Mouse (Mus musculus): ENCODE data around the gene Plrg1. TPM values are rescaled to one million over a fixed set of nuclear protein-coding genes. Genes with fewer than 3 reads are reported as not detected.

The Plrg1 gene
- polyA plus RNA-seq, 1 experiment from 2014 or later, result 60.3 TPM

DNA sequence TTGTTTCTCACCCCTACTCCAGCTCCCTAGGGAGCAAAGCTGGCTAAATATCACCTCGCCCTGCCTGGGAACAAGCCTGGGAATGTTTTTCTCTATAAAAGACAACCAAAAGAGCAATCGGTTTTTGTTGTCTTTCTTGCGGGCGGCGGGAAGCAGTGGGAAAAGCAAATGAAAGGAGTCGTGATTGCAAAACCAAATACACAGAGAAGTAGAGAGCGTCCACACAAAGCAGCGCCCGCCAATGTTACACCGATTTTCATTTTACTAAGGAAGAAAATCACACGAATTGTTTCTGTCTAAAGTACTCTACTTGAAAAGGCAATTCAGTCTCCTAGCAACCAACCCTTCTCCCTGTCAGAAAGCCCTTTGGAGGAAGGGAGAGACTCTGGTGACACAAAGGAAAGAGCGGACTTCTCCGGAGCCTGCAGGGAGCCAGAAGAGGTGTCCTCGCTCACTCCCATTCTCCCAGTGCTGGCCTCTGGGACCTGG, 43.3 kb downstream of the Plrg1 start:
- H3K36me3 ChIP-seq, result no peaks in the 10 kb centered on the region
- 0 out of 2 replicates have a peak, but pooled peaks cover 2% of the 10 kb centered on the region for H3K27me3 ChIP-seq
- H3K9ac ChIP-seq, result no peak overlapping the region
- H3K9me3 ChIP-seq (replicated peaks), result no peaks in the 10 kb centered on the region
- peak overlapping the region; percentile 30 for H3K4me2 ChIP-seq
- no peaks in the 10 kb centered on the region for H3K4me1 ChIP-seq (replicated peaks)
- 33% methylated on average over 14 of the region's 14 CpGs for WGBS (ENCODE audit: insufficient replicate concordance)
- no peak overlapping the region for H3K4me3 ChIP-seq (replicated peaks)
- ATAC-seq (ENCODE audit: low read depth) (no peak), DNase-seq (no peak)
- no peak overlapping the region for H3K27ac ChIP-seq

DNA sequence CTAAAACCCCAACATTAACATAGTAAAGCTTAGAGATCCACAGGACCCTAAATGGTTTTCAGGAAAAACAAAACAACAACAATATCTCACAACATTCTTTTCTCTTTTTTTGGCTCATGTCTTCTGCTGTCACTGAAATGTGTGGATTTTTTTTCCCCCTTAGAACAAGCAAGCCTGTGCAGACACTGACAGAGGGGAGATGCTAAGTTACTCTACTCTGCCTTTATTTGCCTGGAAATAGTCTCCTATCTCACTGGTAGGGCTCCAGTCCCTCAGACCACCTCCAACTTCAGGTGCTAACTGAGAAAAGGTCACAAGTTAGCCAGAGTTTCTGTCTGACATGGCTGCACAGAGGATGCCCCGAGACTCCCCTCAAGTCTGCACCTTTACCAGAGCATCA, 43.8 kb downstream of the Plrg1 start:
- H3K4me1 ChIP-seq (replicated peaks), result no peaks in the 10 kb centered on the region
- H3K36me3 ChIP-seq, result no peaks in the 10 kb centered on the region
- no peak overlapping the region for H3K4me3 ChIP-seq (replicated peaks)
- WGBS (ENCODE audit: insufficient replicate concordance), result 62% methylated on average over 1 of the region's 1 CpGs
- H3K27me3 ChIP-seq, result 0 out of 2 replicates have a peak, but pooled peaks cover 2% of the 10 kb centered on the region
- H3K9ac ChIP-seq, result no peak overlapping the region
- DNase-seq (no peak), ATAC-seq (ENCODE audit: low read depth) (no peak)
- no peaks in the 10 kb centered on the region for H3K9me3 ChIP-seq (replicated peaks)
- no peak overlapping the region for H3K27ac ChIP-seq
- no peak overlapping the region for H3K4me2 ChIP-seq

DNA sequence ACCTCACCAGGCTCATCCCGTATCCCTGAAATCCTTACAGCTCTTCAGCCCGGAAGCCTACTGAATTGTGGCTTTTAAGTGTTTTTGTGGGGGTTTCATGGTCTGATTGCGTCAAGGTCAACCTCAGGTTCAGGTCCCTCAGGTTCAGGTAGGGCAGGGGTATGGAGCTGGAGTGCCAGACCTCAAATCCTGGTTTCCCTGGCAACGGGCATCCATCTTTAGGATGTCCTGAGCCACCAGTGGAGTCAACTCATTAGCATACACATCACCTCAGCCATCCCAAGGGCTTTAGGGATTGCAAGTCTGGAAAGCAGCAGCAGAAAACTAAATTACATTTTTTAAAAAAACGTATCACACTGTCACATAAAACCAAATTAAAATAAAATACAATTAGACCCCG, 44.3 kb downstream of the Plrg1 start:
- 0 out of 2 replicates have a peak, but pooled peaks cover 2% of the 10 kb centered on the region for H3K27me3 ChIP-seq
- no peaks in the 10 kb centered on the region for H3K36me3 ChIP-seq
- no peaks in the 10 kb centered on the region for H3K4me1 ChIP-seq (replicated peaks)
- WGBS (ENCODE audit: insufficient replicate concordance), result 59% methylated on average over 6 of the region's 6 CpGs
- no peak overlapping the region for H3K9ac ChIP-seq
- no peak overlapping the region for H3K4me2 ChIP-seq
- ATAC-seq (ENCODE audit: low read depth) (no peak), DNase-seq (no peak)
- H3K4me3 ChIP-seq (replicated peaks), result no peak overlapping the region
- no peaks in the 10 kb centered on the region; the same call in 1 of the 2 replicates for H3K9me3 ChIP-seq (replicated peaks)
- H3K27ac ChIP-seq, result no peak overlapping the region

DNA sequence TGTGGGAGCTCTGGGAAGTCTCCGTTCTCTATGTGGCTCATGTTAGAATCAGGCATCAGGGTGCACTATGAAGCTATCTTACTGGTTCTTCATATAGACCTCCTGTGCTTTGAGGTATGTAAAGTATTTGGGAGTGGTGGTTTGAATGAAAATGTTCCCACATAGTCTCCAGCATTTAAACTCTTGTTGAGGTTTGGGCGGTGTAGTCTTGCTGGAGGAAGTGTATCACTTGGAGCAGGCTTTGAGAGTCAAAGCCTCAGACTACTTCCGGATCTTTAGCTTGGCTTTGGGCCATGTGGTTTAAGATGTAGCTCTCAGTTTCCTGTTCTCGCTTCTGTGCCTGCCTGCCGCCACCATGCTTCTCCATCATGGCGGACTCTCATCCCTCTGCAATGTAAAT, 47.0 kb downstream of the Plrg1 start:
- Histone ChIP-seq H3K36me3 (no peaks in the 10 kb centered on the region), H3K27ac (no peak overlapping the region), H3K4me3 (replicated peaks) (no peak overlapping the region), H3K4me2 (no peak overlapping the region), H3K9ac (no peak overlapping the region), H3K9me3 (replicated peaks) (no peaks in the 10 kb centered on the region; the same call in 1 of the 2 replicates), H3K4me1 (replicated peaks) (no peaks in the 10 kb centered on the region), H3K27me3 (0 out of 2 replicates have a peak, but pooled peaks cover 2% of the 10 kb centered on the region)
- ATAC-seq (ENCODE audit: low read depth) (no peak), DNase-seq (no peak)
- WGBS (ENCODE audit: insufficient replicate concordance), result 71% methylated on average over 6 of the region's 6 CpGs

DNA sequence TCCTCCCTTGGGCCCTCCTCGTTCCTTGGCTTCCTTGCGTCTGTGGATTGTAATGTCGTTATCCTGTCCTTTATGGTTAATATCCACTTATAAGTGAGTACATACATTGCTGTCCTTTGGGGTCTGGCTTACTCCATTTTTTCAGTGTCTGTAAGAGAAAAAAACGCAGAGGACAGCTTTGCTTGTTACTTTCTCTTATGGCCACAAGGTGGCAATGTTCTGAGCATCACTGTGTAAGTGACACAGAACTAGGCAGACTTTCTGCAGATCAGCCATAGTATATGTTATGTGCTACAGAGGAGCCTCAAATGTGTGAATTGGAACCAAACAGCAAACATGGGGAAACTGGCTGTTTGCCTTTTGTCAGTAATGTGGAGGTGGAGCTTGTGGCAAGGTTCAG, 54.8 kb downstream of the Plrg1 start:
- H3K27me3 ChIP-seq, result no peaks in the 10 kb centered on the region
- no peak overlapping the region for H3K27ac ChIP-seq
- H3K36me3 ChIP-seq, result no peaks in the 10 kb centered on the region
- no peak overlapping the region for H3K9ac ChIP-seq
- H3K4me1 ChIP-seq (replicated peaks), result no peaks in the 10 kb centered on the region
- no peak overlapping the region for H3K4me2 ChIP-seq
- DNase-seq (no peak), ATAC-seq (ENCODE audit: low read depth) (no peak)
- no peak overlapping the region for H3K4me3 ChIP-seq (replicated peaks)
- 34% methylated on average over 4 of the region's 4 CpGs for WGBS (ENCODE audit: insufficient replicate concordance)
- H3K9me3 ChIP-seq (replicated peaks), result no peaks in the 10 kb centered on the region

DNA sequence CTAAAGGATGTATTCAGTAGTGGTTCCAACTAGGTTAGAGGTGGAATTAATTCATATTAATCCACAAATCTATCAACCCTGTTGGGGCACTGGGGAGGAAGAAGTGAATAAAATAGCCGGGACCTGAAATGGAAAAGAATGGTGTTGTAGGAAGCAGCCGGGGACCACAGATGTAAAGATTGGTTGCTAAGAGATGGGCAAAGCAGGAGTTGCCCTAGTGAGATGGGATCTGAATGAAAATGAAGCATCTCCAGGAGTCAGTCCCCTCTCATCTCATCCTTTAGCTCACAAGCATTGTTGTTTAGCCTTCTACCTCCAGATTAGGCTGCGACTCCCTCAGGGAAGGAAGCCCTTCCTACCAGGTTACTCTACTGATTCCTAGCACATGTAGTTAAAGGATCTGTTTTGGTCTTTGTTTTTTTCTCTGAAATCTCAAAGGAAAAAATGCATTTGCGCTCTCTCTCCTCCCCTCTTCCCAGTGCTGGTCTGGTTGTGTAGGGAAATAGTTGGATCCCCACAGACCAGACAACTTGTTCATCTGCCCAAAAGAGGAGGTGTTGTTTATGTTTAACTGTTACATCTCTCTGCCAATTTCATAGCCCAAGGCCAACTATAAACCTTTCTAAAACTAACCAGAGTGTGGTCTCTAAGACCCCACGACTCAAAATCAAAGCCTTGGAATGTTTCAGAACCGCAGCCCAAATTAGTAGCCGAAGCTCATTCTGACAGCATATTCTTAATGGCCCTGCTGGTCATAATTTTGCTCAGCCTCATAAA, 56.4 kb downstream of the Plrg1 start:
- Histone ChIP-seq H3K4me3 (replicated peaks) (no peak overlapping the region), H3K27ac (no peak overlapping the region), H3K36me3 (no peaks in the 10 kb centered on the region), H3K4me1 (replicated peaks) (no peaks in the 10 kb centered on the region), H3K27me3 (no peaks in the 10 kb centered on the region), H3K9me3 (replicated peaks) (no peaks in the 10 kb centered on the region), H3K9ac (no peak overlapping the region), H3K4me2 (no peak overlapping the region)
- no peak for DNase-seq
- no peak for ATAC-seq (ENCODE audit: low read depth)
- 59% methylated on average over 7 of the region's 7 CpGs for WGBS (ENCODE audit: insufficient replicate concordance)

DNA sequence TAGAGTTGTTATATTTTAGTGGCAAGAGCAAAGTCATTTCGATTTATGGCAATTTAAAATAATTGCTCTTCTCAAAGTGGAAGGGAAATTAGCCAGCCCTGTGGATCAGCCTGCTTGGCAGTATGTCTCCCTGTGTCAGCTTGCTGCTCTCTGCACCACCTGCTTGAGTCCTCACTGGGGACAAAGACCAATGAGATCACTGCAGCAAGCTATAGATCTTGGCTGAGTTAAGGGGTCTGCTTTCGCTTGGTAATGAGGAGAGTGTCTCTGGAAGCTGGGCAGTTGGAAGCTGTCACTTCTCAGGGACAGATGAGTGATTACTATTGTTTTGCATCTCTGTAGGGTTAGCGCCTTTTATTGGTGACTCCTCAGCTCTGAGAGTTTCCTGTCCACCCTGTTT, 57.5 kb downstream of the Plrg1 start:
- Histone ChIP-seq H3K9ac (no peak overlapping the region), H3K4me3 (replicated peaks) (no peak overlapping the region), H3K36me3 (no peaks in the 10 kb centered on the region), H3K27ac (no peak overlapping the region), H3K27me3 (no peaks in the 10 kb centered on the region), H3K9me3 (replicated peaks) (no peaks in the 10 kb centered on the region), H3K4me1 (replicated peaks) (no peaks in the 10 kb centered on the region), H3K4me2 (no peak overlapping the region)
- ATAC-seq (ENCODE audit: low read depth) (no peak), DNase-seq (no peak)
- 24% methylated on average over 3 of the region's 3 CpGs for WGBS (ENCODE audit: insufficient replicate concordance)

DNA sequence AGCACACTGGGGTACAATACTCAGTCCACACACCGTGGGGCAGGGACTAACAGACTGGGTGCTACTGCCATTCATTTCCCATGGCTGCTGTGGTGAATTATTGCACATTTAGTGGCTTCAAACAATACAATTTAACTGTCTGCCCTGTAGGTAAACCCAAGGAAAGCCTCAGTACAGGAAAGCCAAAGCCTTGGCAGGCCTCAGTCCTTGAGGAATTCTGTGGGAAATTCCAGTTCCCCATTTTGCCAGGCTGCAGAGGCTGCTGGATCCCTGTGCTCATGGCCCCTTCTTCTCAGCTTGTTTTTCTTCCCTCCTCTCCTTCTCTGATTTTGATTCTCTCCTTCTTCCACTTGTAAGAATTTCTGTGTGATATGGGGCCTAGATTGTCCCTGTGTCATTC, 59.6 kb downstream of the Plrg1 start:
- WGBS (ENCODE audit: insufficient replicate concordance), result 28% methylated on average over 1 of the region's 1 CpGs
- H3K9ac ChIP-seq, result no peak overlapping the region
- no peak overlapping the region for H3K4me2 ChIP-seq
- no peak overlapping the region for H3K27ac ChIP-seq
- H3K36me3 ChIP-seq, result no peaks in the 10 kb centered on the region
- no peak overlapping the region for H3K4me3 ChIP-seq (replicated peaks)
- H3K4me1 ChIP-seq (replicated peaks), result no peaks in the 10 kb centered on the region
- H3K27me3 ChIP-seq, result no peaks in the 10 kb centered on the region
- no peaks in the 10 kb centered on the region for H3K9me3 ChIP-seq (replicated peaks)
- ATAC-seq (ENCODE audit: low read depth) (no peak), DNase-seq (no peak)

DNA sequence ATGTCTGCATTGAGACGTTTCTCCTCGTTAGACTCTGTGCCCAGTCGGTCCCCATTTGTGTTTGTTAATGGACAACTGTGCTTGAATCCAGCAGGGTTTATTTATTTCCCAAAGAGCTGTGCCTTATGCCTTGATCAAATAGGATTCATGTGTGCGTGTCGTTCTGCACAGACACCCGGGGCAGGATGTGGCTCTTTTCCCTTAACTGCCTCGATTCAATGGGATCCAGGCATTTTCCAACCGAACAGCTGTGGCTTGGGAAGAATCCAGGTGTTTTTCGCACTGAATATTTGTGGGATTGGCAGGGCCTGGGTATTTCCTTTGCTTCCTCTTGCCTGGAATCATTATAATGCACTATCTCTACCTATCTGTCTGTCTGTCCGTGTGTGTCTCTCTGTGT, 62.3 kb downstream of the Plrg1 start:
- H3K36me3 ChIP-seq, result no peaks in the 10 kb centered on the region
- H3K4me1 ChIP-seq (replicated peaks), result no peaks in the 10 kb centered on the region
- DNase-seq, result no peak
- no peaks in the 10 kb centered on the region for H3K9me3 ChIP-seq (replicated peaks)
- WGBS (ENCODE audit: insufficient replicate concordance), result 64% methylated on average over 10 of the region's 10 CpGs
- no peak overlapping the region for H3K4me2 ChIP-seq
- no peak overlapping the region for H3K27ac ChIP-seq
- no peak overlapping the region for H3K4me3 ChIP-seq (replicated peaks)
- no peaks in the 10 kb centered on the region for H3K27me3 ChIP-seq
- no peak overlapping the region for H3K9ac ChIP-seq
- no peak for ATAC-seq (ENCODE audit: low read depth)

Other genes starting within 250 kb of the Plrg1 start
- gene Rbm46, start 179.0 kb upstream of the Plrg1 start, polyA plus RNA-seq (2015; fragmentation: Nextera tagmentation; extraction: Ambion mirVana), result 1.2 and 1.9 TPM in 2 replicates
- gene Lrat, start 151.5 kb upstream of the Plrg1 start, polyA plus RNA-seq (2015; fragmentation: Nextera tagmentation; extraction: Ambion mirVana), result 0.88 and 1.2 TPM in 2 replicates
- gene Fgg, start 47.8 kb upstream of the Plrg1 start, polyA plus RNA-seq (2015; fragmentation: Nextera tagmentation; extraction: Ambion mirVana), result 255 and 310 TPM in 2 replicates
- gene Fga, start 29.4 kb upstream of the Plrg1 start, polyA plus RNA-seq (2015; fragmentation: Nextera tagmentation; extraction: Ambion mirVana), result 276 and 332 TPM in 2 replicates
- 191 and 210 TPM in 2 replicates for gene Fgb, start 5.7 kb upstream of the Plrg1 start, polyA plus RNA-seq (2015; fragmentation: Nextera tagmentation; extraction: Ambion mirVana)
- 0.01 TPM in 1 of 2 replicates, not detected in the other for gene Dchs2, start 72.4 kb downstream of the Plrg1 start, polyA plus RNA-seq (2015; fragmentation: Nextera tagmentation; extraction: Ambion mirVana)